Mouse (Mus musculus): ENCODE results near the gene Gm5767. TPM values are rescaled to one million over a fixed set of nuclear protein-coding genes. Genes with fewer than 3 reads are reported as not detected.
"Not testable (repeated sequence)": the region's sequence is repeated elsewhere in the genome, so short reads cannot be mapped to it uniquely, and the experiment has no call there.

Gm5767 gene
- polyA plus RNA-seq, 1 experiment from 2014 or later: not detected

DNA sequence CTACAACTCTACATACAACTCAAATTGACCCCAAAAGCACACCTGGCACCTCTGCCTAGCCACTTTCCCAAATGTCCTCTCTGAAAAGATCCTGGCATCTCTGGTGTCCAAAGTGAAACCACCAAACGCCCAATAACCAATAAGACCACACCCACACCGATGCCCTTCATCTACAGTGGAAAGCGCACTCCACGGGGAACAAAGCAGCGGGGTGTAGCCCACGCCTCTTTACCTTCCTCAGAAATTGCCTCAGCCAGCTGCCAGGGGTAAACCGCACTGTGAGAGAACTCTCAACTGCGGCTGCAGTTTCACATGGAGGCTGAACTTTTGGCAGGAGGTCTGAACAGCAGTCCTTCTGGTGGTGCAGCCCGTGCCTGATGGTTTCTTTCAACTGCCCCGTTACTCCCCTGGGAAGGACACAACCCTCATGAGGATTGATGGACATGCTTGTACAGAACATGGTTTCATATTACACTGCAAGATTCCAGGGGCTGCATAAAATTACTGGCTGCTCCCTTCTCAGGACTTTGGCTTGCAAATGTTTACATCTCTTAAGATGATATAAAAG is 35.0 kb downstream of the Gm5767 start:
- Histone ChIP-seq H3K4me2 (no peak overlapping the region), H3K4me1 (peaks cover 5% of the 10 kb centered on the region), H3K27me3 (no peaks in the 10 kb centered on the region), H3K9ac (no peak overlapping the region), H3K36me3 (peaks cover 56% of the 10 kb centered on the region), H3K27ac (no peak overlapping the region), H3K4me3 (no peak overlapping the region), H3K9me3 (no peaks in the 10 kb centered on the region)
- ATAC-seq (ENCODE audit: insufficient number of reproducible peaks, insufficient read depth, low FRiP score, low TSS enrichment, low read depth): no peak
- WGBS: 70% methylated on average over 10 of the region's 10 CpGs

DNA sequence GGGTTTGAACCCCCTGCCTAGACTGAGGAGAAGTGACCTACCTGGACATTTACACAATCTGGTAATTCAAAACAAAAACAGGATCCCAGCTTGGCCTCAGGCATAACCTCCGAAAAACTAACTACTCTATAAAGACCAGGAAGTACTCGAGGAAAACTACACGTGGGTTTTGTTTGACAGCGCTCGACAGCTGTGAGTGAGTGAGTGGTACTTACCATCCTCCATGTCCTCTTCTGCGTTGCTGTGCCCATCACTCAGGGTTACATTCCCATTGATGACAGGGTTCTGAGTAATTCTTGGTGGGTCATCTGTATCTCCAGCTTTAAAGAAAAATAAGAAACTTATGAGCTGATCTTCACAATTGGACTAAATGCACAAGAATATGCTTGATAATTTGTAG is 35.7 kb downstream of the Gm5767 start:
- H3K9me3 ChIP-seq: no peaks in the 10 kb centered on the region
- H3K4me3 ChIP-seq: no peak overlapping the region
- peaks cover 5% of the 10 kb centered on the region for H3K4me1 ChIP-seq
- H3K27ac ChIP-seq: no peak overlapping the region
- WGBS: 55% methylated on average over 6 of the region's 6 CpGs
- no peak overlapping the region for H3K4me2 ChIP-seq
- H3K9ac ChIP-seq: no peak overlapping the region
- H3K27me3 ChIP-seq: no peaks in the 10 kb centered on the region
- peaks cover 49% of the 10 kb centered on the region for H3K36me3 ChIP-seq
- no peak for ATAC-seq (ENCODE audit: insufficient number of reproducible peaks, insufficient read depth, low FRiP score, low TSS enrichment, low read depth)

DNA sequence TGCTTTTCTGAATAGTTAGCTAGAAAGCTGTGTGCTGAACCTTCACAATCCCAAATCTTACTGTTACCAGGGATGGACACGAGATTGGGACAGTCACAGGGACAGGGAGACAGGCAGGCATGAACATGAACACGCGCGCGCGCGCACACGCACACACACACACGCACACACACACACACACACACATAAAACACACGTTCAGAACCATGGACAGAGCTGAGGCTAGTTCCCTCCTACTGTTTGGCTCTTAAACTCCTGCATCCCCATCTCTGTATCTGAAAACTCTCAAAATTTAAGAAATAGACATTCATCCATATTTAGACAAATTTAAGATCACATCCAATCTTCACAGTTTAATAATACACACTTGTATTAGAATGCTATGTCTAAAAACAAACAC is 37.2 kb downstream of the Gm5767 start:
- no peak overlapping the region for H3K4me3 ChIP-seq
- no peaks in the 10 kb centered on the region for H3K27me3 ChIP-seq
- H3K4me1 ChIP-seq: peaks cover 5% of the 10 kb centered on the region
- H3K27ac ChIP-seq: no peak overlapping the region
- peaks cover 35% of the 10 kb centered on the region for H3K36me3 ChIP-seq
- 85% methylated on average over 10 of the region's 10 CpGs for WGBS
- no peak for ATAC-seq (ENCODE audit: insufficient number of reproducible peaks, insufficient read depth, low FRiP score, low TSS enrichment, low read depth)
- no peak overlapping the region for H3K4me2 ChIP-seq
- no peaks in the 10 kb centered on the region for H3K9me3 ChIP-seq
- no peak overlapping the region for H3K9ac ChIP-seq

DNA sequence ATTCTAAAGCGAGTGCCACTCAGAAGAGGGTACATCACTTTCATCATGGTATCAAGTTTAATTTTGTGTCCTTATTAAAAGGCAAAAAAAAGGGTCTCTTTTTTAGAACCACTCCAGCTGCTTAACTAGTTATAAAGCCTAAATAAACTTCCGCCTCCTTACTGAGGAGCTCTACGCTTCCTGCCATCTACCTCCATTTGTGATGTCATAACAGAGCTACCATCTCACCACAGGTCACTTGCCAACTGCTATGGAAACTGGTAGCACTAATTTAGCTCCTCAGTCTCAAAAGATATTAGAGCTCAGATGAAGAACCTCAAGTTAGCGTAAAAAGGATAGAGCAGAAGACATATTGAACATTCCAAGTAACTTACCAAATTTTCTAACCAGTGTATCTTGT is 39.9 kb downstream of the Gm5767 start:
- peaks cover 9% of the 10 kb centered on the region for H3K36me3 ChIP-seq
- H3K4me1 ChIP-seq: peaks cover 5% of the 10 kb centered on the region
- no peak for ATAC-seq (ENCODE audit: insufficient number of reproducible peaks, insufficient read depth, low FRiP score, low TSS enrichment, low read depth)
- H3K9ac ChIP-seq: no peak overlapping the region
- no peaks in the 10 kb centered on the region for H3K9me3 ChIP-seq
- WGBS: 87% methylated on average over 4 of the region's 4 CpGs
- H3K4me3 ChIP-seq: no peak overlapping the region
- no peak overlapping the region for H3K27ac ChIP-seq
- no peaks in the 10 kb centered on the region for H3K27me3 ChIP-seq
- no peak overlapping the region for H3K4me2 ChIP-seq

DNA sequence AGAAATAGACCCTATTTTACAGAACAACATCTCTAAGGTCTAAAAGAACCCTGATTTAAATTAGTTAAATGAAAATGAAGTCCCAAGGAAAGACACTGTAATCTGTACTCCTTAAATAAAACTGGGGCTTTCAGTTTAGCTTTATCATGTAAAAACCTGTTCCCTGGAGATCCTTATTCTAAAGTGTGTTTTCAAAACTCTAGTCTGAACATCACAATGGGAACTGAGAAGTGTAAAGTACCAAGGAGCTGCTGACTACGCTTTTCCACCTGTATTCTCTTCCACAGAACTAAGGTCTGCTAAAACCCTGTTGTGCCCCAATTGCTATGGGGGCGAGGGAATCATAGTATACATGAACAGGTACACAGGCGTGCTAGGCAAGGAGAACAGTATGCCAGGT is 43.5 kb downstream of the Gm5767 start:
- H3K9me3 ChIP-seq: no peaks in the 10 kb centered on the region
- H3K9ac ChIP-seq: no peak overlapping the region
- H3K27ac ChIP-seq: no peak overlapping the region
- WGBS: 86% methylated on average over 3 of the region's 3 CpGs
- H3K36me3 ChIP-seq: no peaks in the 10 kb centered on the region
- no peak overlapping the region for H3K4me3 ChIP-seq
- H3K4me1 ChIP-seq: peaks cover 4% of the 10 kb centered on the region
- no peak for ATAC-seq (ENCODE audit: insufficient number of reproducible peaks, insufficient read depth, low FRiP score, low TSS enrichment, low read depth)
- H3K27me3 ChIP-seq: no peaks in the 10 kb centered on the region
- no peak overlapping the region for H3K4me2 ChIP-seq

DNA sequence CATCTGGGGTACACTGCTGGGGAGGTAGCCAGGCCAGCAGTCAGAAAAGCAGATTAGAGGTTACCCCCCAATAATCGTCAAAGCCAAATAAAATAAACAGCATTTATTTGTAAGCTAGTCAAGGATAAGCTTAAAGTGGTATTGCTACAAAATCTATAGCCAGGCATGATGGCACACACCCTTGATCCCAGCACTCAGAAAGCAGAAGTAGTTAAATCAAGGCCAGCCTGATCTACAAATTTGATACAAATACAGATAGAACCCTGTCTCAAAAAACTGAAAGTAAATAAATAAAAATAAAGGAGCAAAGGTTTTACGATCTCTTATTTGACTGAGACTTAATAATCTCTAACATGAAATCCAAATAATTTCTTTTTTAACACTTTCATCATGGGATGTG is 45.2 kb downstream of the Gm5767 start:
- WGBS: 90% methylated on average over 2 of the region's 2 CpGs
- no peak overlapping the region for H3K27ac ChIP-seq
- no peak for ATAC-seq (ENCODE audit: insufficient number of reproducible peaks, insufficient read depth, low FRiP score, low TSS enrichment, low read depth)

DNA sequence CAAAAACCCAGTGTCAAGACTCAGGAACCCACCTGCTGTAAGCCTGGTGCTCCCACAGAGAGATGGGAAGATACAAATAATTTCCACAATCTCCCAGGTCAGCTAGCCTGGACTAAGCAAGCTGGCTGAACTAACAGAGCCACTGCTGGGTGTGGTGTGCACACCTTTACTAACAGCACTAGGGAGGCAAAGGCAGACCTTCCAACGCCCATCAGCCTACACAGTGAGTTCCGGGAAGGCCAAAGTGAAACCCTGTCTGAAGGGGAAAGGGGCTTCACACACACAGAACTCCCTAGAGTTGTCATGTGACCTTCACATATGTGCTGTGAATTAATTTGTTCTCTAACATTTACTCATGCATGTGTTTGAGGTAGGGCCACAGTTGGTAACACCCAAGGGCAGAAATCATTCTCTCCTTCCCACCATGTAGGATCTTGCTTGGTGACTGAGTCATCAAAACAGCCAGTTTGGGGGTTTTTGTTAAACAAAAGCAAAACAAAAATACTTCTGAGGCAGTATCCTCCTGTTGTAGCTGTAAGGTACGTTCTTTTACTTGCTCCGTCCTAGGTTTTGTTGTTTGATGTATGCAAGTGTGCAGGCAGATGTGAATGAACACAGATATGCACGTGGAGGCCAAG is 47.7 kb downstream of the Gm5767 start:
- ATAC-seq (ENCODE audit: insufficient number of reproducible peaks, insufficient read depth, low FRiP score, low TSS enrichment, low read depth): no peak
- no peaks in the 10 kb centered on the region for H3K36me3 ChIP-seq
- no peak overlapping the region for H3K4me2 ChIP-seq
- no peak overlapping the region for H3K9ac ChIP-seq
- H3K4me1 ChIP-seq: peaks cover 25% of the 10 kb centered on the region
- no peak overlapping the region for H3K27ac ChIP-seq
- no peak overlapping the region for H3K4me3 ChIP-seq
- WGBS: 83% methylated on average over 5 of the region's 5 CpGs
- no peaks in the 10 kb centered on the region for H3K27me3 ChIP-seq
- H3K9me3 ChIP-seq: no peaks in the 10 kb centered on the region

More for the DNA sequence above, 45.2 kb downstream of the Gm5767 start:
- no peak overlapping the region for H3K4me3 ChIP-seq
- H3K4me2 ChIP-seq: no peak overlapping the region
- H3K36me3 ChIP-seq: no peaks in the 10 kb centered on the region
- no peak overlapping the region for H3K9ac ChIP-seq
- no peaks in the 10 kb centered on the region for H3K9me3 ChIP-seq
- peaks cover 11% of the 10 kb centered on the region for H3K4me1 ChIP-seq
- no peaks in the 10 kb centered on the region for H3K27me3 ChIP-seq

DNA sequence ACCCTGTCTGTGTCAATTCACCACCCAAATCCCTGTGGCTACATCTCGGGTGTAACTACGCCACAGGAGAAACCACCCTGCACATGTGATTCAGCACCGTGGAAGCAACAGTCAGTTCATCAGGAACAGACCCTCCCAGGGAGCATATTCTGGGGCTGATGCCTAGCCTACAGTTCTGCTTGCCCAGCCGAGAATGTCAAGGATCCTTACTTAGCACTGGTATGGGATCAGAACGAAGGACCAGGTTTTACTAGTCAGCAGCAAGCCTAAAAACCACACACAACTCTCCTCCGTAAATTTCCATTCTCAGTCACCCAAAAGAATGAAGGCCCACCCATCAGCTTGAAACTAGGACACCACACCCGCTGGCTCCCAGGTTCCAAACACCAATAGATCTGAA is 51.1 kb downstream of the Gm5767 start:
- no peak overlapping the region for H3K27ac ChIP-seq
- H3K9me3 ChIP-seq: no peaks in the 10 kb centered on the region
- 74% methylated on average over 7 of the region's 7 CpGs for WGBS
- H3K4me1 ChIP-seq: peaks cover 51% of the 10 kb centered on the region
- H3K4me2 ChIP-seq: no peak overlapping the region
- H3K4me3 ChIP-seq: no peak overlapping the region
- no peaks in the 10 kb centered on the region for H3K27me3 ChIP-seq
- H3K9ac ChIP-seq: no peak overlapping the region
- no peaks in the 10 kb centered on the region for H3K36me3 ChIP-seq
- ATAC-seq (ENCODE audit: insufficient number of reproducible peaks, insufficient read depth, low FRiP score, low TSS enrichment, low read depth): no peak

DNA sequence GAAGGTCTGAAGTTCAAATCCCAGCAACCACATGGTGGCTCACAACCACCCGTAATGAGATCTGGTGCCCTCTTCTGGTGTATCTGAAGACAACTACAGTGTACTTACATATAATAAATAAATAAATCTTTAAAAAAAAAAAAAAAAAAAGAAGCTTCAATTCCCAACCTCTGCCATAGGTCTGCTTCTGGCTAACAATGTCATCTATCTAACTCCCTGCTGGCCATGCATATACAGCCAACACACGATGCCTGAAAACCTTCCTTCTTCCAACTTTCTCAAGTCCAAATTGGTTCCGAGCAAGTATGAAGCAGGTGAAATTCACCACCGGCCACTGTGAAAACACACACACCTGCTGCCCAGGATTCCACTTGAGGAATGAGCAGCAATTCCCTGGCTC is 51.9 kb downstream of the Gm5767 start:
- H3K9ac ChIP-seq; H3K27ac ChIP-seq; H3K4me3 ChIP-seq; ATAC-seq (ENCODE audit: insufficient number of reproducible peaks, insufficient read depth, low FRiP score, low TSS enrichment, low read depth); H3K36me3 ChIP-seq; H3K4me2 ChIP-seq; H3K27me3 ChIP-seq; H3K9me3 ChIP-seq: not testable (repeated sequence)
- WGBS: 87% methylated on average over 4 of the region's 4 CpGs
- peaks cover 58% of the 10 kb centered on the region for H3K4me1 ChIP-seq

Other genes starting within 250 kb of the Gm5767 start
- 16.4 and 18.0 TPM in 2 replicates for gene Mettl22, start 210.0 kb upstream of the Gm5767 start, polyA plus RNA-seq (2015; fragmentation: Nextera tagmentation; extraction: Ambion mirVana)
- 24.8 and 25.2 TPM in 2 replicates for gene Abat, start 167.3 kb upstream of the Gm5767 start, polyA plus RNA-seq (2015; fragmentation: Nextera tagmentation; extraction: Ambion mirVana)
- 59.9 and 62.0 TPM in 2 replicates for gene Pmm2, start 43.1 kb upstream of the Gm5767 start, polyA plus RNA-seq (2015; fragmentation: Nextera tagmentation; extraction: Ambion mirVana)
- 22.3 and 22.6 TPM in 2 replicates for gene Tmem186, start 43.1 kb upstream of the Gm5767 start, polyA plus RNA-seq (2015; fragmentation: Nextera tagmentation; extraction: Ambion mirVana)
- 79.4 and 80.4 TPM in 2 replicates for gene Carhsp1, start 8.6 kb upstream of the Gm5767 start, polyA plus RNA-seq (2015; fragmentation: Nextera tagmentation; extraction: Ambion mirVana)
- gene Usp7, start 111.5 kb downstream of the Gm5767 start, polyA plus RNA-seq (2015; fragmentation: Nextera tagmentation; extraction: Ambion mirVana): 33.2 and 35.8 TPM in 2 replicates
- 22.7 and 23.7 TPM in 2 replicates for gene 1810013L24Rik, start 149.3 kb downstream of the Gm5767 start, polyA plus RNA-seq (2015; fragmentation: Nextera tagmentation; extraction: Ambion mirVana)

All from embryonic facial prominence, embryonic 13.5 days (tissue).